Mouse (Mus musculus) liver, postnatal 0 days (tissue): ENCODE measurements around the gene Gm8857.
"Not testable (repeated sequence)": the region's sequence is repeated elsewhere in the genome, so short reads cannot be mapped to it uniquely, and the experiment has no call there.

Experiments
- CTCF ChIP-seq: sonication (generic); IDR thresholded peaks from 2 replicates; pipeline ENCODE4 v1.5.1; 2016; ENCODE audit warnings: antibody characterized with exemption, low read depth
- EP300 ChIP-seq: IDR thresholded peaks from 2 replicates; pipeline ENCODE4 v1.6.1; 2016; ENCODE audit warnings: antibody characterized with exemption, low read depth, mild to moderate bottlenecking

- TF ChIP-seq CTCF, EP300: not testable (repeated sequence)
Measured at GRCm38 (mm10) chr5:10947505-10947904, at the start of gene Gm8857, which contains the start of gene Gm8871.
